Mouse (Mus musculus): Measurements from ENCODE around the gene Ppp4r1. TPM values are rescaled to one million over a fixed set of nuclear protein-coding genes. Genes with fewer than 3 reads are reported as not detected.

The Ppp4r1 gene
- total and polyA plus RNA-seq, 3 experiments, result 21.8 to 313 (median 34.3) TPM

GRCm38 (mm10) chr17:65824246-65824645, 41.9 kb downstream of the Ppp4r1 start:
- Histone ChIP-seq H3K9ac (ENCODE audit: control insufficient read depth, low read depth, low read length, poor library complexity, severe bottlenecking) (no peak overlapping the region), H3K27me3 (ENCODE audit: control insufficient read depth in 1 of 2, insufficient read depth in 2 of 2, low read length in 2 of 2) (no peaks in the 10 kb centered on the region), H3K36me3 (ENCODE audit: control insufficient read depth in 1 of 2, insufficient read depth in 2 of 2, low read length in 2 of 2) (peaks cover 0 to 21% of the 10 kb centered on the region in 2 experiments), H3K79me2 (ENCODE audit: control insufficient read depth, insufficient read depth, low read length, poor library complexity) (no peaks in the 10 kb centered on the region), H3K4me1 (ENCODE audit: control insufficient read depth in 1 of 2, insufficient read depth in 2 of 2, low read length in 2 of 2) (no peaks in the 10 kb centered on the region), H3K9me3 (replicated peaks; ENCODE audit: insufficient read depth, low read length) (no peaks in the 10 kb centered on the region), H3K27ac (ENCODE audit: control insufficient read depth, low read depth, low read length) (no peak overlapping the region), H3K4me3 (ENCODE audit: control insufficient read depth in 1 of 2, insufficient read depth in 1 of 2, low read depth in 2 of 2, low read length in 2 of 2) (no peak overlapping the region)
- no peak for TF ChIP-seq NELFE (IDR thresholded peaks at IDR 0.05; ENCODE audit: low read depth, low read length)
- no peak for TF ChIP-seq ZMIZ1 (IDR thresholded peaks at IDR 0.05; ENCODE audit: low read depth, low read length)
- no peak for TF ChIP-seq NRF1 (IDR thresholded peaks at IDR 0.05; ENCODE audit: insufficient read depth, low read depth, low read length, poor library complexity, severe bottlenecking)
- no peak for TF ChIP-seq USF2 (IDR thresholded peaks at IDR 0.05; ENCODE audit: borderline replicate concordance in 1 of 2, insufficient read depth in 1 of 2, low read depth in 1 of 2, low read length in 2 of 2)
- no peak for TF ChIP-seq MAFK (IDR thresholded peaks at IDR 0.05; ENCODE audit: borderline replicate concordance, low read depth, low read length)
- TF ChIP-seq ZC3H11A (IDR thresholded peaks at IDR 0.05; ENCODE audit: low read depth, low read length), result no peak
- no peak for TF ChIP-seq HCFC1 (IDR thresholded peaks at IDR 0.05; ENCODE audit: low read depth, low read length)
- no peak for TF ChIP-seq TAL1 (IDR thresholded peaks at IDR 0.05; ENCODE audit: low read length)
- no peak for TF ChIP-seq GABPA (IDR thresholded peaks at IDR 0.05; ENCODE audit: low read depth, low read length)
- no peak for TF ChIP-seq MAZ (IDR thresholded peaks at IDR 0.05; ENCODE audit: low read depth, low read length)
- no peak for DNase-seq (ENCODE audit: low read depth, low spot score)

GRCm38 (mm10) chr17:65826257-65826656, 43.9 kb downstream of the Ppp4r1 start:
- H3K4me3 ChIP-seq (ENCODE audit: control insufficient read depth in 1 of 2, insufficient read depth in 1 of 2, low read depth in 2 of 2, low read length in 2 of 2), result no peak overlapping the region
- TF ChIP-seq ETS1 (IDR thresholded peaks at IDR 0.05; ENCODE audit: low read depth, low read length) (no peak), MAFK (IDR thresholded peaks at IDR 0.05; ENCODE audit: borderline replicate concordance, low read depth, low read length) (no peak), HCFC1 (IDR thresholded peaks at IDR 0.05; ENCODE audit: low read depth, low read length) (no peak), UBTF (IDR thresholded peaks at IDR 0.05; ENCODE audit: borderline replicate concordance, insufficient read depth, low read depth, low read length) (no peak), SMC3 (IDR thresholded peaks at IDR 0.05; ENCODE audit: low read depth, low read length) (no peak), USF1 (IDR thresholded peaks at IDR 0.05; ENCODE audit: low read depth, low read length) (no peak), CHD1 (IDR thresholded peaks at IDR 0.05; ENCODE audit: low read depth, low read length) (no peak), MXI1 (IDR thresholded peaks at IDR 0.05; ENCODE audit: low read depth, low read length) (no peak)
- no peak overlapping the region for H3K27ac ChIP-seq (ENCODE audit: control insufficient read depth, low read depth, low read length)
- no peaks in the 10 kb centered on the region for H3K9me3 ChIP-seq (replicated peaks; ENCODE audit: insufficient read depth, low read length)
- no peak for DNase-seq (ENCODE audit: low read depth, low spot score)
- H3K36me3 ChIP-seq (ENCODE audit: control insufficient read depth in 1 of 2, insufficient read depth in 2 of 2, low read length in 2 of 2), result peaks cover 0 to 21% of the 10 kb centered on the region in 2 experiments; a peak in 2 of 4 replicates
- H3K4me1 ChIP-seq (ENCODE audit: control insufficient read depth in 1 of 2, insufficient read depth in 2 of 2, low read length in 2 of 2), result no peaks in the 10 kb centered on the region
- H3K27me3 ChIP-seq (ENCODE audit: control insufficient read depth in 1 of 2, insufficient read depth in 2 of 2, low read length in 2 of 2), result no peaks in the 10 kb centered on the region
- no peaks in the 10 kb centered on the region for H3K79me2 ChIP-seq (ENCODE audit: control insufficient read depth, insufficient read depth, low read length, poor library complexity)
- H3K9ac ChIP-seq (ENCODE audit: control insufficient read depth, low read depth, low read length, poor library complexity, severe bottlenecking), result no peak overlapping the region

Measured in MEL (cell line).